Mouse (Mus musculus) olfactory bulb, adult 2 months (tissue): ENCODE measurements around the gene Sgce.

Source experiments
- CTCF ChIP-seq: fragments of 200-500 bp; IDR thresholded peaks from 2 replicates; pipeline ENCODE4 v1.5.1; 2012; ENCODE audit warnings: low read depth, mild to moderate bottlenecking, low read length, moderate library complexity; ENCODE audit not compliant: insufficient read depth
- POLR2A ChIP-seq: fragments of 200-500 bp; IDR thresholded peaks from 2 replicates; pipeline ENCODE4 v1.6.1; 2012; ENCODE audit warnings: mild to moderate bottlenecking, low read depth, low read length, moderate library complexity; ENCODE audit not compliant: insufficient read depth

DNA sequence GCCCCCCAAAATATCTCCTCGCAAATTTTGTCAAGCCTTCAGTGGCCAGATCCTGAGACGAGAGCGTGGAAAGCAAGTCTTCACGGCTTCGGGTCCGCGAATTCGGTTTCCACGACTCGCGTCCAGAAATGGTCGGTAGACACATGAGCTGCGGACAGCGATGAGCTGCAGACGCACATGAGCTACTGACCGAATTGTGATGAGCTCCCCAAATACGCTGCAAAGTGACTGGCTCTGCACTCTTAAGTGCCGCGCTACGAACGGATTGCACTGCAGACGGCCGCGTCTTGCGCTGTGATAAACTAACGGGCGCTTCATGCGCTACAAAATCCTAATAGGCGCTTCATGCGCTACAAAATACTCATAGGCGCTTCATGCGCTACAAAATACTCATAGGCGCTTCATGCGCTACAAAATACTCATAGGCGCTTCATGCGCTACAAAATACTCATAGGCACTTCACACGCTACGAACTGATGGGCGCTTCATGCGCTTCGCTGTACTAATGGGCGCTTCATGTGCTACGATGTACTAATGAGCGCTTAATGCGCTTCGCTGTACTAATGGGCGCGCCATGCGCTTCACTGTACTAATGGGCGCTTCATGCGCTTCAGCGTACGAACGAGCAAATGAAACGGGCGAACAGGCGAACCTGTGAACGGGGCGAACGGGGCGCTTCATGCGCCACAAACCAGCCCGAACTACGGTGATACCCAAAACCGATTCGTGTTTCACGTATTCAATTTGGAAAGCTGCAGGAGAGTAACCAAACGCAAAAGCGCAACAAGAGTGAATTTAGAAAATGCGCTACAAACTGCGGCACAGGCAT is 884 bp upstream of the Sgce start:
- TF ChIP-seq CTCF (no peak), POLR2A (no peak)
